7 mouse cellular contexts compared by ENCODE assay signal in genomic region chr11:120184371-120185315, GRCm38 (mm10). TPM values are rescaled to one million over a fixed set of nuclear protein-coding genes. Genes with fewer than 3 reads are reported as not detected.
DNase-seq lines count a peak whose midpoint lies in the region; ATAC-seq and TF ChIP-seq lines count a peak whose summit lies in the region.

No protein-coding gene starts in this region.

- ATAC-seq in lung, embryonic 14.5 days (ENCODE audit: insufficient read depth), result peak; percentile 21; the same call in 1 of the 2 replicates
- peak; percentile 45 for ATAC-seq in stomach, embryonic 15.5 days (ENCODE audit: insufficient read depth, low FRiP score, low read depth)

- TF ChIP-seq POLR2A in ES-Bruce4 (IDR thresholded peaks at IDR 0.05; ENCODE audit: insufficient read depth, low read length), result no peak

- H3K9ac ChIP-seq in ES-Bruce4 (ENCODE audit: low read depth, poor library complexity, severe bottlenecking), result peak overlapping the region; percentile 41
- peak overlapping the region; percentile 98 for H3K9ac ChIP-seq in lung, embryonic 14.5 days
- no peak overlapping the region for H3K9ac ChIP-seq in stomach, embryonic 15.5 days

- WGBS in lung, embryonic 14.5 days, result 14% methylated on average over 16 of the region's 16 CpGs
- WGBS in stomach, embryonic 15.5 days, result 14% methylated on average over 16 of the region's 16 CpGs

- H3K9me3 ChIP-seq in ES-Bruce4 (replicated peaks; ENCODE audit: control insufficient read depth, insufficient read depth, low read length, poor library complexity, severe bottlenecking), result no peaks in the 10 kb centered on the region
- H3K9me3 ChIP-seq in lung, embryonic 14.5 days (ENCODE audit: low read depth, low read length), result no peaks in the 10 kb centered on the region
- no peaks in the 10 kb centered on the region for H3K9me3 ChIP-seq in stomach, embryonic 15.5 days

- H3K4me2 ChIP-seq in lung, embryonic 14.5 days, result peak overlapping the region; percentile 99
- peak overlapping the region; percentile 91 for H3K4me2 ChIP-seq in stomach, embryonic 15.5 days

- H3K27me3 ChIP-seq in ES-Bruce4 (ENCODE audit: control insufficient read depth, insufficient read depth, low read length, poor library complexity, severe bottlenecking), result peaks cover 13% of the 10 kb centered on the region; the same call in 1 of the 2 replicates
- no peaks in the 10 kb centered on the region for H3K27me3 ChIP-seq in lung, embryonic 14.5 days (ENCODE audit: insufficient read depth, low read length)
- H3K27me3 ChIP-seq in stomach, embryonic 15.5 days (replicated peaks), result no peaks in the 10 kb centered on the region

- no peak for TF ChIP-seq CTCF in ES-Bruce4 (IDR thresholded peaks at IDR 0.05; ENCODE audit: low read depth, low read length)
- no peak for TF ChIP-seq CTCF in lung, embryonic 14.5 days (IDR thresholded peaks at IDR 0.05; ENCODE audit: low read depth)

- peak; percentile 41 for DNase-seq in adipocyte (ENCODE audit: low spot score)
- peak; percentile 53 for DNase-seq in forelimb bud, embryonic 11.5 days (ENCODE audit: low read depth, low spot score)
- peak; percentile 87 for DNase-seq in kidney, adult 18-20 months
- peak; percentile 72 for DNase-seq in lung, embryonic 14.5 days
- no peak for DNase-seq in right cerebral cortex, adult 18-20 months

- H3K4me3 ChIP-seq in ES-Bruce4 (ENCODE audit: low read depth, low read length), result no peak overlapping the region
- H3K4me3 ChIP-seq in lung, embryonic 14.5 days (ENCODE audit: low read depth, low read length), result peak overlapping the region; percentile 92
- peak overlapping the region; percentile 82 for H3K4me3 ChIP-seq in stomach, embryonic 15.5 days (replicated peaks)

- H3K27ac ChIP-seq in ES-Bruce4 (ENCODE audit: insufficient read depth, low read length), result no peak overlapping the region
- H3K27ac ChIP-seq in lung, embryonic 14.5 days (ENCODE audit: low read depth), result peak overlapping the region; percentile 94
- peak overlapping the region; percentile 88 for H3K27ac ChIP-seq in stomach, embryonic 15.5 days

- H3K4me1 ChIP-seq in ES-Bruce4 (ENCODE audit: control insufficient read depth, insufficient read depth, low read length), result peaks cover 7% of the 10 kb centered on the region
- peaks cover 24% of the 10 kb centered on the region for H3K4me1 ChIP-seq in lung, embryonic 14.5 days (ENCODE audit: insufficient read depth)
- H3K4me1 ChIP-seq in stomach, embryonic 15.5 days, result peaks cover 40% of the 10 kb centered on the region

- no peak for TF ChIP-seq EP300 in ES-Bruce4 (IDR thresholded peaks at IDR 0.05; ENCODE audit: insufficient read depth, low read depth, low read length)

- H3K36me3 ChIP-seq in ES-Bruce4 (ENCODE audit: control insufficient read depth, insufficient read depth, low read length, poor library complexity, severe bottlenecking), result 0 out of 2 replicates have a peak, but pooled peaks cover 2% of the 10 kb centered on the region
- H3K36me3 ChIP-seq in lung, embryonic 14.5 days (ENCODE audit: insufficient read depth), result peaks cover 30% of the 10 kb centered on the region; the same call in 1 of the 2 replicates
- no peaks in the 10 kb centered on the region for H3K36me3 ChIP-seq in stomach, embryonic 15.5 days

RNA-seq across cellular contexts. Expression of gene Slc38a10, which starts 33.5 kb away (rescaled TPM):
- 44.0 and 50.3 TPM in 2 replicates for polyA plus RNA-seq in ES-Bruce4 (2011; ENCODE audit: insufficient read depth, insufficient read length, low read depth, missing spikeins)
- polyA plus RNA-seq in lung, embryonic 14.5 days (2014; fragmentation: Nextera tagmentation; extraction: Ambion mirVana), result 77.2 and 83.9 TPM in 2 replicates
- polyA plus RNA-seq in stomach, embryonic 15.5 days (2015; fragmentation: Nextera tagmentation; extraction: Ambion mirVana), result 87.2 and 93.5 TPM in 2 replicates

RNA-seq across cellular contexts. Expression of gene Bahcc1, which starts 48.1 kb away (rescaled TPM):
- 21.2 and 21.6 TPM in 2 replicates for polyA plus RNA-seq in ES-Bruce4 (2011; ENCODE audit: insufficient read depth, insufficient read length, low read depth, missing spikeins)
- 14.3 and 15.6 TPM in 2 replicates for polyA plus RNA-seq in lung, embryonic 14.5 days (2014; fragmentation: Nextera tagmentation; extraction: Ambion mirVana)
- polyA plus RNA-seq in stomach, embryonic 15.5 days (2015; fragmentation: Nextera tagmentation; extraction: Ambion mirVana), result 7.2 and 7.9 TPM in 2 replicates
